Mouse (Mus musculus) stomach, postnatal 0 days (tissue): Measurements from ENCODE around the gene Prnd. TPM values are rescaled to one million over a fixed set of nuclear protein-coding genes. Genes with fewer than 3 reads are reported as not detected.

Experiments
- ATAC-seq: fragments of 200-750 bp; cut with Nextera tagmentation; 2 replicates; pipeline ENCODE4 v1.8.0; 2017; ENCODE audit not compliant: low FRiP score, low TSS enrichment
- DNase-seq: peaks from one replicate; pipeline ENCODE4 v3.0.0-alpha.2; 2016; ENCODE audit warnings: low spot score
- H3K27ac ChIP-seq: fragments of 300-500 bp; sonication (generic); replicated peaks from 2 replicates; pipeline ENCODE4 v1.5.1; 2014; ENCODE audit warnings: mild to moderate bottlenecking, control low read depth
- H3K27me3 ChIP-seq: fragments of 300-500 bp; sonication (generic); 2 replicates; pipeline ENCODE4 v1.6.1; 2014; ENCODE audit warnings: low read length; ENCODE audit not compliant: control insufficient read depth, insufficient read depth
- H3K36me3 ChIP-seq: fragments of 300-500 bp; sonication (generic); 2 replicates; pipeline ENCODE4 v1.6.1; 2014; ENCODE audit warnings: low read length, mixed read lengths; ENCODE audit not compliant: control insufficient read depth, insufficient read depth
- H3K4me1 ChIP-seq: fragments of 300-500 bp; sonication (generic); replicated peaks from 2 replicates; pipeline ENCODE4 v1.6.1; 2014; ENCODE audit warnings: antibody characterized with exemption; ENCODE audit not compliant: control insufficient read depth, insufficient read depth
- H3K4me2 ChIP-seq: fragments of 300-500 bp; sonication (generic); replicated peaks from 2 replicates; pipeline ENCODE4 v1.6.1; 2014; ENCODE audit warnings: low read depth, mild to moderate bottlenecking, control low read depth, moderate library complexity
- H3K4me3 ChIP-seq: fragments of 300-500 bp; sonication (generic); 2 replicates; pipeline ENCODE4 v1.5.1; 2014; ENCODE audit warnings: low read depth, low read length, control low read depth
- H3K9ac ChIP-seq: fragments of 300-500 bp; sonication (generic); 2 replicates; pipeline ENCODE4 v1.6.1; 2014; ENCODE audit warnings: mild to moderate bottlenecking, low read length, control low read depth, mixed read lengths
- H3K9me3 ChIP-seq: fragments of 300-500 bp; sonication (generic); 2 replicates; pipeline ENCODE4 v1.6.1; 2016; ENCODE audit warnings: low read length; ENCODE audit not compliant: control insufficient read depth
- CTCF ChIP-seq: IDR thresholded peaks from 2 replicates; pipeline ENCODE4 v1.5.1; 2016; ENCODE audit warnings: antibody characterized with exemption, low read depth, mild to moderate bottlenecking, moderate library complexity
- EP300 ChIP-seq: optimal IDR thresholded peaks from 2 replicates; pipeline ENCODE3; 2016; ENCODE audit warnings: antibody characterized with exemption
- WGBS: fragments of 180-500 bp; shearing (Covaris S2); extraction: QIAGEN DNeasy Blood & Tissue Kit; methylation state at CpG from one replicate; pipeline ENCODE4 v1.1.7; 2014; 5-methylcytosine and 5-hydroxymethylcytosine counted together
- polyA plus RNA-seq: library from polyadenylated mRNA; unstranded; fragments of >200 nt; fragmentation: Nextera tagmentation; extraction: Ambion mirVana; gene quantifications from 2 replicates; pipeline ENCODE4 v1.2.1, GENCODE M21; 2015

The Prnd gene
- polyA plus RNA-seq, 1 experiment from 2014 or later = 22.8 TPM

GRCm38 (mm10) chr2:131948916-131949639 lies 1.6 kb upstream of the Prnd start:
- Histone ChIP-seq H3K27ac (no peak overlapping the region), H3K4me3 (no peak overlapping the region), H3K9ac (no peak overlapping the region), H3K9me3 (no peaks in the 10 kb centered on the region), H3K36me3 (no peaks in the 10 kb centered on the region), H3K27me3 (no peaks in the 10 kb centered on the region), H3K4me2 (no peak overlapping the region), H3K4me1 (no peaks in the 10 kb centered on the region)
- no peak for DNase-seq
- TF ChIP-seq CTCF (no peak), EP300 (no peak)
- ATAC-seq = no peak
- 63% methylated on average over 11 of the region's 11 CpGs for WGBS

GRCm38 (mm10) chr2:131949767-131950597 lies 679 bp upstream of the Prnd start:
- H3K4me1 ChIP-seq = no peaks in the 10 kb centered on the region
- H3K27me3 ChIP-seq = no peaks in the 10 kb centered on the region
- TF ChIP-seq EP300 (no peak), CTCF (peak; percentile 84)
- H3K36me3 ChIP-seq = no peaks in the 10 kb centered on the region
- H3K4me2 ChIP-seq = no peak overlapping the region
- no peak overlapping the region for H3K4me3 ChIP-seq
- WGBS = 41% methylated on average over 9 of the region's 9 CpGs
- H3K9ac ChIP-seq = no peak overlapping the region
- no peaks in the 10 kb centered on the region for H3K9me3 ChIP-seq
- ATAC-seq (no peak), DNase-seq (peak; percentile 53)
- H3K27ac ChIP-seq = no peak overlapping the region

- Histone ChIP-seq H3K27ac (no peak overlapping the region), H3K4me2 (no peak overlapping the region; the same call in 1 of the 2 replicates), H3K9ac (no peak overlapping the region), H3K4me1 (no peaks in the 10 kb centered on the region), H3K36me3 (no peaks in the 10 kb centered on the region), H3K4me3 (no peak overlapping the region), H3K27me3 (no peaks in the 10 kb centered on the region), H3K9me3 (no peaks in the 10 kb centered on the region)
- ATAC-seq (no peak), DNase-seq (no peak)
- 49% methylated on average over 2 of the region's 2 CpGs for WGBS
- TF ChIP-seq CTCF (no peak), EP300 (no peak)
These were observed 1.8 kb downstream of the Prnd start for GRCm38 (mm10) chr2:131952456-131952855.

- no peak overlapping the region for H3K27ac ChIP-seq
- no peaks in the 10 kb centered on the region for H3K4me1 ChIP-seq
- no peak for ATAC-seq
- WGBS = 13% methylated on average over 29 of the region's 29 CpGs
- H3K27me3 ChIP-seq = no peaks in the 10 kb centered on the region
- H3K36me3 ChIP-seq = no peaks in the 10 kb centered on the region
- H3K9me3 ChIP-seq = no peaks in the 10 kb centered on the region
- peak overlapping the region; percentile 30 for H3K4me2 ChIP-seq
- no peak for TF ChIP-seq EP300
- no peak for TF ChIP-seq CTCF
- DNase-seq = peak; percentile 29
- peak overlapping the region; percentile 12; the same call in 1 of the 2 replicates for H3K4me3 ChIP-seq
- no peak overlapping the region for H3K9ac ChIP-seq
These were observed 2.4 kb downstream of the Prnd start for GRCm38 (mm10) chr2:131952961-131953538.

- no peak for ATAC-seq
- no peaks in the 10 kb centered on the region for H3K27me3 ChIP-seq
- H3K9me3 ChIP-seq = no peaks in the 10 kb centered on the region
- DNase-seq = no peak
- no peak overlapping the region for H3K4me3 ChIP-seq
- TF ChIP-seq CTCF (no peak), EP300 (no peak)
- no peak overlapping the region for H3K9ac ChIP-seq
- H3K4me1 ChIP-seq = no peaks in the 10 kb centered on the region
- 73% methylated on average over 4 of the region's 4 CpGs for WGBS
- H3K27ac ChIP-seq = no peak overlapping the region
- no peaks in the 10 kb centered on the region for H3K36me3 ChIP-seq
- H3K4me2 ChIP-seq = no peak overlapping the region
These were observed 3.0 kb downstream of the Prnd start for GRCm38 (mm10) chr2:131953711-131954110.

GRCm38 (mm10) chr2:131954835-131955234 lies 4.2 kb downstream of the Prnd start:
- DNase-seq (no peak), ATAC-seq (no peak)
- Histone ChIP-seq H3K4me1 (no peaks in the 10 kb centered on the region), H3K9ac (no peak overlapping the region), H3K4me3 (peak overlapping the region; percentile 18; the same call in 1 of the 2 replicates), H3K4me2 (peak overlapping the region; percentile 44), H3K9me3 (no peaks in the 10 kb centered on the region), H3K27me3 (no peaks in the 10 kb centered on the region), H3K36me3 (no peaks in the 10 kb centered on the region), H3K27ac (no peak overlapping the region)
- 44% methylated on average over 9 of the region's 9 CpGs for WGBS
- no peak for TF ChIP-seq EP300
- no peak for TF ChIP-seq CTCF
